Mouse (Mus musculus): ENCODE results near the gene Siglech.
"Not testable (repeated sequence)": the region's sequence is repeated elsewhere in the genome, so short reads cannot be mapped to it uniquely, and the experiment has no call there.

Gene Siglech

GRCm38 (mm10) chr7:55767926-55768325 is at the start of gene Siglech:
TSS of gene Siglech (plus strand) at chr7:55768178.
- no peak for DNase-seq (ENCODE audit: inconsistent ontology term)

- no peak for DNase-seq (ENCODE audit: inconsistent ontology term)
Measured at GRCm38 (mm10) chr7:55722673-55723072, 45.3 kb upstream of the Siglech start.

GRCm38 (mm10) chr7:55728903-55729302 is 39.1 kb upstream of the Siglech start:
- DNase-seq (ENCODE audit: inconsistent ontology term) = no peak

GRCm38 (mm10) chr7:55734483-55734882 is 33.5 kb upstream of the Siglech start:
- DNase-seq (ENCODE audit: inconsistent ontology term) = no peak

GRCm38 (mm10) chr7:55737125-55737912 is 30.7 kb upstream of the Siglech start:
- peak; percentile 8 for DNase-seq (ENCODE audit: inconsistent ontology term)

- no peak for DNase-seq (ENCODE audit: inconsistent ontology term)
Measured at GRCm38 (mm10) chr7:55743614-55744267, 24.2 kb upstream of the Siglech start.

GRCm38 (mm10) chr7:55744566-55745220 is 23.3 kb upstream of the Siglech start:
- no peak for DNase-seq (ENCODE audit: inconsistent ontology term)

GRCm38 (mm10) chr7:55750841-55751240 is 17.1 kb upstream of the Siglech start:
- DNase-seq (ENCODE audit: inconsistent ontology term) = no peak

GRCm38 (mm10) chr7:55759346-55759745 is 8.6 kb upstream of the Siglech start:
- no peak for DNase-seq (ENCODE audit: inconsistent ontology term)

- DNase-seq (ENCODE audit: inconsistent ontology term) = no peak
Measured at GRCm38 (mm10) chr7:55780011-55780410, 12.0 kb downstream of the Siglech start.

- no peak for DNase-seq (ENCODE audit: inconsistent ontology term)
Measured at GRCm38 (mm10) chr7:55782493-55782892, 14.5 kb downstream of the Siglech start.

GRCm38 (mm10) chr7:55784580-55784979 is 16.6 kb downstream of the Siglech start:
- no peak for DNase-seq (ENCODE audit: inconsistent ontology term)

- not testable (repeated sequence) for DNase-seq (ENCODE audit: inconsistent ontology term)
Measured at GRCm38 (mm10) chr7:55790586-55790985, 22.6 kb downstream of the Siglech start.

GRCm38 (mm10) chr7:55792280-55792679 is 24.3 kb downstream of the Siglech start:
- DNase-seq (ENCODE audit: inconsistent ontology term) = no peak

- DNase-seq (ENCODE audit: inconsistent ontology term) = no peak
Measured at GRCm38 (mm10) chr7:55793236-55793951, 25.4 kb downstream of the Siglech start.

- peak; percentile 98 for DNase-seq (ENCODE audit: inconsistent ontology term)
Measured at GRCm38 (mm10) chr7:55793952-55794603, 26.1 kb downstream of the Siglech start, which contains the start of gene Tubgcp5. TSS of gene Tubgcp5 (plus strand) at chr7:55794154.

GRCm38 (mm10) chr7:55799981-55800380 is 32.0 kb downstream of the Siglech start:
- DNase-seq (ENCODE audit: inconsistent ontology term) = no peak

- no peak for DNase-seq (ENCODE audit: inconsistent ontology term)
Measured at GRCm38 (mm10) chr7:55809967-55810366, 42.0 kb downstream of the Siglech start.

GRCm38 (mm10) chr7:55824468-55824867 is 56.5 kb downstream of the Siglech start:
- no peak for DNase-seq (ENCODE audit: inconsistent ontology term)

GRCm38 (mm10) chr7:55827551-55827950 is 59.6 kb downstream of the Siglech start:
- no peak for DNase-seq (ENCODE audit: inconsistent ontology term)
